Mouse (Mus musculus): Measurements from ENCODE around the gene Rab3gap1. TPM values are rescaled to one million over a fixed set of nuclear protein-coding genes. Genes with fewer than 3 reads are reported as not detected.

The Rab3gap1 gene
- polyA plus RNA-seq, 1 experiment from 2014 or later, result 19.9 TPM

- H3K9ac ChIP-seq (ENCODE audit: low read depth, low read length), result no peak overlapping the region
- H3K27ac ChIP-seq (ENCODE audit: low read depth, low read length), result no peak overlapping the region
- H3K27me3 ChIP-seq (replicated peaks; ENCODE audit: control insufficient read depth, insufficient read depth, low read length), result no peaks in the 10 kb centered on the region
- H3K4me2 ChIP-seq, result no peak overlapping the region
- no peaks in the 10 kb centered on the region for H3K9me3 ChIP-seq (ENCODE audit: control insufficient read depth, low read length)
- DNase-seq (ENCODE audit: low spot score), result no peak
- no peak for ATAC-seq (replicated peaks; ENCODE audit: low FRiP score)
- H3K4me3 ChIP-seq (ENCODE audit: low read depth, low read length), result no peak overlapping the region
- no peaks in the 10 kb centered on the region for H3K4me1 ChIP-seq (replicated peaks; ENCODE audit: control insufficient read depth, insufficient read depth, low read length)
- no peaks in the 10 kb centered on the region; the same call in 1 of the 2 replicates for H3K36me3 ChIP-seq (ENCODE audit: control insufficient read depth, insufficient read depth, low read length)
- 69% methylated on average over 2 of the region's 2 CpGs for WGBS
Measured at GRCm38 (mm10) chr1:127980911-127981559, 112.5 kb downstream of the Rab3gap1 start.

GRCm38 (mm10) chr1:127982268-127982667 lies 113.7 kb downstream of the Rab3gap1 start:
- no peak overlapping the region for H3K4me2 ChIP-seq
- no peak overlapping the region for H3K4me3 ChIP-seq (ENCODE audit: low read depth, low read length)
- WGBS, result 72% methylated on average over 3 of the region's 3 CpGs
- no peaks in the 10 kb centered on the region for H3K4me1 ChIP-seq (replicated peaks; ENCODE audit: control insufficient read depth, insufficient read depth, low read length)
- no peak overlapping the region for H3K9ac ChIP-seq (ENCODE audit: low read depth, low read length)
- DNase-seq (ENCODE audit: low spot score) (no peak), ATAC-seq (replicated peaks; ENCODE audit: low FRiP score) (no peak)
- no peak overlapping the region for H3K27ac ChIP-seq (ENCODE audit: low read depth, low read length)
- no peaks in the 10 kb centered on the region for H3K36me3 ChIP-seq (ENCODE audit: control insufficient read depth, insufficient read depth, low read length)
- no peaks in the 10 kb centered on the region for H3K27me3 ChIP-seq (replicated peaks; ENCODE audit: control insufficient read depth, insufficient read depth, low read length)
- no peaks in the 10 kb centered on the region for H3K9me3 ChIP-seq (ENCODE audit: control insufficient read depth, low read length)

GRCm38 (mm10) chr1:127983274-127983993 lies 114.9 kb downstream of the Rab3gap1 start:
- DNase-seq (ENCODE audit: low spot score) (no peak), ATAC-seq (replicated peaks; ENCODE audit: low FRiP score) (no peak)
- Histone ChIP-seq H3K4me3 (ENCODE audit: low read depth, low read length) (no peak overlapping the region), H3K36me3 (ENCODE audit: control insufficient read depth, insufficient read depth, low read length) (no peaks in the 10 kb centered on the region), H3K27ac (ENCODE audit: low read depth, low read length) (no peak overlapping the region), H3K9ac (ENCODE audit: low read depth, low read length) (no peak overlapping the region), H3K9me3 (ENCODE audit: control insufficient read depth, low read length) (no peaks in the 10 kb centered on the region), H3K4me2 (no peak overlapping the region), H3K4me1 (replicated peaks; ENCODE audit: control insufficient read depth, insufficient read depth, low read length) (no peaks in the 10 kb centered on the region), H3K27me3 (replicated peaks; ENCODE audit: control insufficient read depth, insufficient read depth, low read length) (no peaks in the 10 kb centered on the region)
- 93% methylated on average over 5 of the region's 5 CpGs for WGBS

DNA sequence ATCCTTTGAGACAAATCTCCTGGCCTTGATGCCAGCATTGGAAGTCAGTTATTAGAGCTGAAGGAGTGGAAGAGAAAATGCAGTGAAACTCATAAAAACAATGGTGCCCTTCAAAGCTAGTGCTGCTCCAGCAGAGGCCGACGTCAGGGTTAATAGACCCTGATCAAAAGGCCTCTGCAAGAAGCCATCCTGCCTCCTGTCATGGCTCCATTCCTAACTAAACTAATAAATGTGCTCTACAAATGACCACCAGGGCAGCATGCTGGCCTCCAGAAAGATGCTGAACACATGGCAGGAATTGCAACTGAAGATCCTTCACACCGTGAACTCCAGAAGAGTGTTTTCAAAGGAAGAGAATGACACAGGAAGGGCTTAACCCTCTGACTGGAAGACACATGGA lies 116.8 kb downstream of the Rab3gap1 start:
- H3K27ac ChIP-seq (ENCODE audit: low read depth, low read length), result no peak overlapping the region
- ATAC-seq (replicated peaks; ENCODE audit: low FRiP score) (no peak), DNase-seq (ENCODE audit: low spot score) (no peak)
- no peaks in the 10 kb centered on the region for H3K9me3 ChIP-seq (ENCODE audit: control insufficient read depth, low read length)
- WGBS, result 70% methylated on average over 3 of the region's 3 CpGs
- H3K36me3 ChIP-seq (ENCODE audit: control insufficient read depth, insufficient read depth, low read length), result no peaks in the 10 kb centered on the region
- no peaks in the 10 kb centered on the region for H3K27me3 ChIP-seq (replicated peaks; ENCODE audit: control insufficient read depth, insufficient read depth, low read length)
- no peak overlapping the region for H3K9ac ChIP-seq (ENCODE audit: low read depth, low read length)
- peaks cover 3% of the 10 kb centered on the region; the same call in 1 of the 2 replicates for H3K4me1 ChIP-seq (replicated peaks; ENCODE audit: control insufficient read depth, insufficient read depth, low read length)
- H3K4me2 ChIP-seq, result no peak overlapping the region
- no peak overlapping the region for H3K4me3 ChIP-seq (ENCODE audit: low read depth, low read length)

- no peaks in the 10 kb centered on the region for H3K9me3 ChIP-seq (ENCODE audit: control insufficient read depth, low read length)
- H3K9ac ChIP-seq (ENCODE audit: low read depth, low read length), result no peak overlapping the region
- no peak overlapping the region for H3K4me3 ChIP-seq (ENCODE audit: low read depth, low read length)
- H3K4me1 ChIP-seq (replicated peaks; ENCODE audit: control insufficient read depth, insufficient read depth, low read length), result peaks cover 4% of the 10 kb centered on the region; the same call in 1 of the 2 replicates
- H3K4me2 ChIP-seq, result no peak overlapping the region
- ATAC-seq (replicated peaks; ENCODE audit: low FRiP score) (no peak), DNase-seq (ENCODE audit: low spot score) (no peak)
- WGBS, result 77% methylated on average over 3 of the region's 3 CpGs
- no peak overlapping the region for H3K27ac ChIP-seq (ENCODE audit: low read depth, low read length)
- H3K27me3 ChIP-seq (replicated peaks; ENCODE audit: control insufficient read depth, insufficient read depth, low read length), result no peaks in the 10 kb centered on the region
- no peaks in the 10 kb centered on the region for H3K36me3 ChIP-seq (ENCODE audit: control insufficient read depth, insufficient read depth, low read length)
Measured at GRCm38 (mm10) chr1:127988246-127988645, 119.7 kb downstream of the Rab3gap1 start.

GRCm38 (mm10) chr1:127989387-127989786 lies 120.8 kb downstream of the Rab3gap1 start:
- Histone ChIP-seq H3K27ac (ENCODE audit: low read depth, low read length) (0 out of 2 replicates have a peak overlapping the region, but pooled peaks have one; percentile 15), H3K4me3 (ENCODE audit: low read depth, low read length) (no peak overlapping the region), H3K9ac (ENCODE audit: low read depth, low read length) (no peak overlapping the region), H3K4me2 (no peak overlapping the region), H3K4me1 (replicated peaks; ENCODE audit: control insufficient read depth, insufficient read depth, low read length) (peaks cover 4% of the 10 kb centered on the region; the same call in 1 of the 2 replicates), H3K27me3 (replicated peaks; ENCODE audit: control insufficient read depth, insufficient read depth, low read length) (no peaks in the 10 kb centered on the region), H3K9me3 (ENCODE audit: control insufficient read depth, low read length) (no peaks in the 10 kb centered on the region), H3K36me3 (ENCODE audit: control insufficient read depth, insufficient read depth, low read length) (no peaks in the 10 kb centered on the region)
- DNase-seq (ENCODE audit: low spot score) (no peak), ATAC-seq (replicated peaks; ENCODE audit: low FRiP score) (no peak)
- WGBS, result 80% methylated on average over 4 of the region's 4 CpGs

DNA sequence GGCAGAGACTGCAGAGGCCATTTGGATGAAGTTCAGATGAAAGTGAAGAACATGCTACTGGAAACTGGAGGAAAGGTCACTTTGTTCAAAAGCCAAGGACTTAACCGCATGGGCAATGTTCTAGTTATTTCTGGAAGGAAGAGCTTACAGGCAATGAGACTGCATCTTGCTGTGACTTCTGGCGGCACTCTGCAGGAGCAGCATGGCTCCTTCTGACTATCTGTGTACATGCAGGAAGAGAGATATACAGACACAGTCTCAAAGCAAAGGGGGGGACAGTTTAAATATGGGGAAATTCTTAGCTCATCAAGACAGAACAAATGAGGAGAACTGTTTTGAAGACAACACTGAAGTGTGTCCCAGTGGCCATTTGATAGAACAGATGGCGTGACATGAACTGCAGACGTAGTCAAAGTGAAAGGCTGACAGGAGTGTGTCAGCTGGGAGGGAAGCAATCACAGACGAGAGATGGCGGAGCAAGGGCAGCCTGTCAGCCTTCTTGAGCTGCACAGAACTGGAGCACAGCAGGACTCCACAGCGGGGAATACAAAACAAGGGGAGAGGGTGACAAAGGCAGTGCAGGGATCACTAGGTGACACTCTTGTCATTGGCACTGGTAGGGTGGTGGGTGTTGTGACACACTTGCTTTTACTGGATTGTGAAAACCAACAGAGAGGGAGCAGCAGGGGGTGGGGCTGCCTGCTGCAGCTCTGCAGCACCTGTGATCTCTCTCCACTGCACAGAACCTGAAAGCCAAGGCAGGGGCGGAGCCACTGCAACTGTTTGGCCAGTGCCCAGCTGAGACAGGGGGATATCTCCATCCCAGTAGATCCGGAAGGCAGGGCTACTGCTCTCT lies 121.5 kb downstream of the Rab3gap1 start:
- Histone ChIP-seq H3K9me3 (ENCODE audit: control insufficient read depth, low read length) (no peaks in the 10 kb centered on the region), H3K27me3 (replicated peaks; ENCODE audit: control insufficient read depth, insufficient read depth, low read length) (no peaks in the 10 kb centered on the region), H3K36me3 (ENCODE audit: control insufficient read depth, insufficient read depth, low read length) (no peaks in the 10 kb centered on the region), H3K27ac (ENCODE audit: low read depth, low read length) (no peak overlapping the region), H3K4me1 (replicated peaks; ENCODE audit: control insufficient read depth, insufficient read depth, low read length) (peaks cover 4% of the 10 kb centered on the region; the same call in 1 of the 2 replicates), H3K4me3 (ENCODE audit: low read depth, low read length) (no peak overlapping the region), H3K4me2 (no peak overlapping the region), H3K9ac (ENCODE audit: low read depth, low read length) (no peak overlapping the region)
- peak; percentile 23; the same call in 1 of the 2 replicates for ATAC-seq (replicated peaks; ENCODE audit: low FRiP score)
- 70% methylated on average over 9 of the region's 9 CpGs for WGBS
- no peak for DNase-seq (ENCODE audit: low spot score)
